Mouse (Mus musculus): Measurements from ENCODE around the gene Gjc1.

DNA sequence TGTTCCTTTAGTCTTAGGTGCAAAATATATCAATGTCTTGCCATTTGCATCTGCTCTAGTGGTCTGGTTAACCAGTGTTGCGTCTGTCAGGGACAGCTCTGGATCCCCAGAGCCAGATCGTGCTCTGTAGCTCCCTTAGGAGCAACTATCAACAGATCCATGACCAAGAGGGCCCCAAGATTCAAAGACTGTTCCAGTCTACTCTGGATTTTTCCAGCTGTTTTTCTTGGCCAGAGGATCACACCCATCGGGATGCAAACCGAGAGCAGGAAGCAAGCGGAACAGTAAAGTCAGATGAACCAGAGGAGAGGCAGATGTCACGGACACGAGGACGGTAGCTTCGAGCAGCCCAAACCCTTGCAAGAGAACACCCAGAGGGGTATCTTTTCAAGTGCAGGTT, 16.6 kb upstream of the Gjc1 start:
- TF ChIP-seq CTCF (IDR thresholded peaks at IDR 0.05; ENCODE audit: extremely low read depth, insufficient read depth, insufficient read length, insufficient replicate concordance) (no peak), POLR2A (IDR thresholded peaks at IDR 0.05; ENCODE audit: low read depth, low read length) (no peak)
